Mouse (Mus musculus) myocyte (in vitro differentiated cells): ENCODE measurements at regions not wholly inside any gene's neighbourhood (a gene's known extent, or its start where the extent isn't known, plus 50 kb on each side); places are given as distances from the start of the nearest gene placed in this dataset.

Source experiments
- CEBPB ChIP-seq: IDR thresholded peaks from 2 replicates; pipeline ENCODE4 v1.6.1; 2011; ENCODE audit warnings: mild to moderate bottlenecking, moderate library complexity; ENCODE audit not compliant: poor library complexity, insufficient read depth, severe bottlenecking
- E2F4 ChIP-seq: IDR thresholded peaks from one replicate; pipeline ENCODE4 v1.6.1; 2011; ENCODE audit warnings: mild to moderate bottlenecking, control low read depth, moderate library complexity; ENCODE audit not compliant: insufficient read depth
- MAX ChIP-seq: IDR thresholded peaks from one replicate; pipeline ENCODE4 v1.6.1; 2011; ENCODE audit warnings: low read depth, mild to moderate bottlenecking, control low read depth
- MYOD1 ChIP-seq, 3 experiments: IDR thresholded peaks; one replicate each; pipeline ENCODE4 v1.6.1; 2011; ENCODE audit warnings: control low read depth in 2 of 3, low read depth in 2 of 3, mild to moderate bottlenecking in 2 of 3, moderate library complexity in 1 of 3; ENCODE audit not compliant: insufficient read length in 2 of 3, control insufficient read depth in 1 of 3
- MYOG ChIP-seq, 3 experiments: IDR thresholded peaks; one replicate each; pipeline ENCODE4 v1.6.1; 2011; ENCODE audit warnings: control low read depth in 2 of 3, low read depth in 2 of 3, mild to moderate bottlenecking in 2 of 3; ENCODE audit not compliant: insufficient read length in 2 of 3, control insufficient read depth in 1 of 3, insufficient read depth in 1 of 3
- POLR2A ChIP-seq: IDR thresholded peaks from one replicate; pipeline ENCODE4 v1.6.1; 2011; ENCODE audit warnings: low read depth, mild to moderate bottlenecking, control low read depth, moderate library complexity; ENCODE audit not compliant: insufficient read length
- POLR2AphosphoS2 ChIP-seq: IDR thresholded peaks from one replicate; pipeline ENCODE4 v1.6.1; 2011; ENCODE audit warnings: low read depth, control low read depth; ENCODE audit not compliant: insufficient read length
- REST ChIP-seq: IDR thresholded peaks from one replicate; pipeline ENCODE4 v1.6.1; 2011; ENCODE audit warnings: mild to moderate bottlenecking, control low read depth, moderate library complexity; ENCODE audit not compliant: insufficient read depth, insufficient read length
- TCF12 ChIP-seq: IDR thresholded peaks from one replicate; pipeline ENCODE4 v1.6.1; 2011; ENCODE audit warnings: mild to moderate bottlenecking, control low read depth; ENCODE audit not compliant: poor library complexity, insufficient read depth, severe bottlenecking
- TCF3 ChIP-seq: IDR thresholded peaks from one replicate; pipeline ENCODE4 v1.6.1; 2011; ENCODE audit warnings: low read depth, control low read depth; ENCODE audit not compliant: insufficient read length
- USF1 ChIP-seq: IDR thresholded peaks from one replicate; pipeline ENCODE4 v1.6.1; 2011; ENCODE audit warnings: low read depth, mild to moderate bottlenecking, control low read depth, moderate library complexity

DNA sequence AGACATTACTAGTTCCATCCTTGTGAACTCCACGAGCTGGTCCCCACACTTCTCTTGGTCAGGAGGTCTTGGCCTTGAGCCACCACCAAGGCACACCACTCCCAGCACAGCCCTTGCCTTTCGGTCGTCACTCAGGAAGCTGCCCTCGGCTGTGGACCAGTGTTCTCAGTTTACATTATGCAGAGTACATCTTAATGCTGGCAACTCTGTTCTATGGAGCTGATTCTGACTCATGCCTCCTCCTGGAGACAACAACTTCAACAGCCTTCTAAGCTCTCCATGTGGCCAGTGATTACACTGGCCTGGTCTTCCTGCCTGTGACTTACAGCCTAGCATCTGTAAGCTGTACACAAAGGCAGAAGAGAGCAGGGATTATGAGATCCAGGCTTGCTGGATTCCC, 272.2 kb upstream of the Eef2kmt start:
- no peak for TF ChIP-seq POLR2A
- no peak for TF ChIP-seq MAX
- TF ChIP-seq POLR2AphosphoS2, result no peak
- no peak for TF ChIP-seq REST
- no peak for TF ChIP-seq MYOD1 (IDR thresholded peaks at IDR 0.05; ENCODE audit: control insufficient read depth in 1 of 3, insufficient read length in 2 of 3, low read depth in 2 of 3)
- TF ChIP-seq TCF12, result no peak
- TF ChIP-seq E2F4, result no peak
- TF ChIP-seq USF1, result no peak
- no peak for TF ChIP-seq CEBPB
- no peak for TF ChIP-seq TCF3
- no peak for TF ChIP-seq MYOG (IDR thresholded peaks at IDR 0.05; ENCODE audit: control insufficient read depth in 1 of 3, insufficient read depth in 1 of 3, insufficient read length in 2 of 3, low read depth in 2 of 3)
